Mouse (Mus musculus) C2C12 (cell line): ENCODE measurements around the gene Naa10.

Source experiments
- CEBPB ChIP-seq: IDR thresholded peaks from one replicate; pipeline ENCODE4 v1.6.1; 2011; ENCODE audit warnings: low read depth, mild to moderate bottlenecking, control low read depth, moderate library complexity
- CTCF ChIP-seq: IDR thresholded peaks from one replicate; pipeline ENCODE4 v1.5.1; 2011; ENCODE audit not compliant: control insufficient read depth, insufficient read depth, insufficient read length
- MAX ChIP-seq: IDR thresholded peaks from one replicate; pipeline ENCODE4 v1.6.1; 2011; ENCODE audit warnings: mild to moderate bottlenecking, control low read depth
- MYOG ChIP-seq: IDR thresholded peaks from one replicate; pipeline ENCODE4 v1.6.1; 2011; ENCODE audit not compliant: control insufficient read depth, insufficient read length; ENCODE audit errors: extremely low read depth
- USF1 ChIP-seq: IDR thresholded peaks from one replicate; pipeline ENCODE4 v1.6.1; 2011; ENCODE audit warnings: low read depth, mild to moderate bottlenecking, control low read depth, moderate library complexity

DNA sequence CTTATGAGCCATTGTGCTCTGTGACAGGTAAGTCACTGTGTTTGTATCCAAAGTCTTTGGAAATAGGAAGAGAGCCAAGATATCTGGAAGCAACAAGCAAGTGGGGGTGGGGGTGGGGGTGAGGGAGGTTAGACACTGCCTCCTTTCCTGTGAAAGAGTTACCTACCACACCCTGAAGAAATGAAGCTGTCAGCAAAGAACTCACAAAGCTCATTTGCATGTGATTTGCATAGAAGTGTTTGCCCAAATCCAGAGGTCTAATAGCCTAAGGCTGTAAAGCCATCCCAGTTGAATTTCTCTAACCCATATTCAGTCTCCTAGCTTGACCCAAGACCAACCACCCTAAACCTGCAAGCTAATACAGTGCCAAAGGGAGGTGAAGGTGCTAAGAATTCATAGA is 11.3 kb downstream of the Naa10 start:
- no peak for TF ChIP-seq CTCF
- no peak for TF ChIP-seq USF1
- TF ChIP-seq MYOG = no peak
- no peak for TF ChIP-seq CEBPB
- no peak for TF ChIP-seq MAX
